Mouse (Mus musculus): ENCODE measurements around the gene Slc6a20a. TPM values are rescaled to one million over a fixed set of nuclear protein-coding genes. Genes with fewer than 3 reads are reported as not detected.
A peak's percentile ranks its signal among the peaks of the same experiment; 100 is the strongest.

The Slc6a20a gene
- total RNA-seq, 2 experiments from 2014 or later, result not detected

DNA sequence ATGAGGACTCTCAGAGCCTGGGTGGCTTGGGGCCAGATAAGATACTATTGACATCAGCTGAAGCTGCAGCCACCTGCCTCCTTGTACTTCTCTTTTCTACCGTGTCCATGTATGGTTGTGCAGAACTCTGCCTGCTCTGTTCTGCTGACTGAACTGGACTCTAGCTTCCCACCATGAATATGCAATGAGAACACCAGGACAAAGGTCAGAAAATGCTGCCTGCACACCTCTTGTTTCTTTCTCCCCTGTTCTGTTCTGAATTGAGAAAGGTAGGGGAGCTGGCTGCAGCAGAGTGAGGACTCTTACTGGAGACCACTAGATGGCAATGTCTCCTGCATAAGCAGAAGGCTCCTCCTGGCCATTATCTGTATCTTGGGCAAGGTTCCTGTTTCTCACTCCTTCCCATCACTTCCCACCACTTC is 40.0 kb downstream of the Slc6a20a start:
- intact Hi-C loops (cut with DNase I), result loop anchor here (5.0 kb wide), 2 partner anchors 69 to 159 kb away; no protein-coding TSS in a partner anchor
- peak in 1 of 2 experiments; percentile 11 for DNase-seq

DNA sequence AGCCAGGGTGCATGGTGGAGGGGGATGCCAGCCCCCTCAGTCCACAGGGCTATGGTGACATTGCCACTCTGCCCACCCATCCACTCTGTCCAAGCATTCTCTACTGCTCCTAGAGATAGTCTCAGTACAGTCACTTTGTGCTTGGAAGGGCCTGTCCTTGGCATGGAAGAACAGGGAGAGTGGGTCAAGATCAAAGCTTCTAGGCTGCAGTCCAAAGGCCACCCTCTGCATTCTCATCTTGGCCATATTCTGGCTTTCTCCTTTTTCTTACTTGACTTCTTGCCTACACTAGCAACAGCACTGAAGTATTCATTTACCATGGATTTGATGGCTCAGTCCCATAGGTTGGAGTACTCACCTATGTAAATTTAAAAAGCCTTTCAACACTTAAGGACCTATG is 40.5 kb downstream of the Slc6a20a start:
- intact Hi-C loops (cut with DNase I), result loop anchor here (5.0 kb wide), 2 partner anchors 69 to 159 kb away; no protein-coding TSS in a partner anchor

DNA sequence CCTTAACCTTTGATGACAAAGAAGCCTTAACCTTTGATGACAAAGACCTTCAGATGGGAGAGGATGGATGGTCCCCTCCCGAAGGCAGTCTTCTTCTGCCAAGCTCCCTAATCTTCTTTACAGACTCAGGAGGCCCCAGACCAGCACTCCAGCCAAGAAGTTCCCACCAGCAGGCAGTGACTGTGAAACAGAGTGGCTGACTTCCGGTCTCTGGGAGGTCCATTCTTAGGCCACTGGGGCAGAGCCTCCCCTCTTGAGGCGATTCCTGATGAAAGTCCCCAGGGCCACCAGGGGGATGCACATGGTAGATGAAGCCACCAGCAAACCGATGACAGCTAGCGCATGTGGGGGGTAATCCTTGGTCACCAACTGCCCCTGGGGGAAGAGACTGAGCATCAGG is 41.9 kb downstream of the Slc6a20a start:
- intact Hi-C loops (cut with DNase I), result loop anchor here (5.0 kb wide), 2 partner anchors 71 to 161 kb away; no protein-coding TSS in a partner anchor
- no peak for DNase-seq

More for the DNA sequence above, 40.5 kb downstream of the Slc6a20a start:
- DNase-seq, result no peak

DNA sequence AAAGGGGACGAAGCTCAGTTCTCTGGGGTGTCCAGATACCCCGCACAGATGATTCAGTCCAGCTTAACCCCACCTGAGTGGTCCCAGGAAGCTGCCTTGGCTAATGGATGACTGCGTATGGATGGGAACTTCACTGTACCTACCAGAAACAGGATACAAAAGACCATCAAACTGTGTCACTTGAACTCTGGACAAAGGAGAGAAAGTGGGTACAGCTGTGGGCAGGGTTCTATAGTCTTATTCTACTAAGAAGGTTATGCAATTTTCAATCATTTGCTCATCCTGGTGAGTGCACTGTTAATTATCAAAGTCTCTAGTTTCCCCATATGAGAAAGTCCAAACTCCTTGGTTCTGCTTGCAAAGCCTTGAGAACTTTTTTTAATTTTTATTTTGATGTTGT is 45.7 kb downstream of the Slc6a20a start:
- no peak for DNase-seq
- intact Hi-C loops (cut with DNase I), result no loop called here

DNA sequence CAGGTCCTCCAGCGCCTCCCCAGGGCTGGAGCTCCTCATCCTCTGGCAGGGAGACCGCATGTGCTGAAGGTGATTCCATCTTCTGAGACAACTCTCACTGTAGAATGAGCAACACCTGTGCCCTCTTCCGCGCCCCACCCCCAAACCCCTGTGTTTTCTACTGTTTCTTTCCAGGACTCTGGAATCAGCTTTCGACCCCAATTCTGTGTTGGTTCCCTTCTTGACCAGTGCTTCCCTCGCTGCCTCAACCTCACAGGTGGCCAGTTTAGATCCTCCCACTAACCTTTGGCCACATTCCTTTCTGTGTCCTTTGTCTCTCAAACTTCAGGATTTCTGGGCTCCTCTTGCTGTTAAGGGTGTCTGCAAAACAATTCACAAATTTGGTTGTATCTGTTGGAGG is 46.4 kb downstream of the Slc6a20a start, which contains the start of gene Slc6a20b:
Slc6a20b (minus strand) TSS at position 285 of the 400 bp plus-strand sequence.
- no peak for DNase-seq
- intact Hi-C loops (cut with DNase I), result no loop called here

DNA sequence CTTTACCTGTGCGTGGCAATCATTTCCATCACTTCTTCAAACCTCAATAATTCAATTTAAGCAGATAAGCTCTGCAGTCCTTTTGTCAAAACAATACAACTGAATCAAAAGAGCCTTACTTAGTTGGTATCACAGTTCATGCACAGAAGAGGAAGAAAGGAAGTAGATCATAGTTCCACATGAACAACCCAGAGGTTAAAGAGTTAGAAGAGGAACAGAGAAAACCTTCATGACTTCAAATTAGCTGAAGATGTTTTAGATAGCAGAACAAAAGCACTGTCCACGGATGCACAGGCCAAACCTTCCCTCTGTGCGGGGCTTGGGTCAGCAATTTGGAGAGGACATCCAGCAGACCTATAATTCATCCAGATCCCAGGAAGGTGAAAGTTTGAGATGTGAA is 47.0 kb downstream of the Slc6a20a start:
- intact Hi-C loops (cut with DNase I), result no loop called here
- DNase-seq, result no peak

DNA sequence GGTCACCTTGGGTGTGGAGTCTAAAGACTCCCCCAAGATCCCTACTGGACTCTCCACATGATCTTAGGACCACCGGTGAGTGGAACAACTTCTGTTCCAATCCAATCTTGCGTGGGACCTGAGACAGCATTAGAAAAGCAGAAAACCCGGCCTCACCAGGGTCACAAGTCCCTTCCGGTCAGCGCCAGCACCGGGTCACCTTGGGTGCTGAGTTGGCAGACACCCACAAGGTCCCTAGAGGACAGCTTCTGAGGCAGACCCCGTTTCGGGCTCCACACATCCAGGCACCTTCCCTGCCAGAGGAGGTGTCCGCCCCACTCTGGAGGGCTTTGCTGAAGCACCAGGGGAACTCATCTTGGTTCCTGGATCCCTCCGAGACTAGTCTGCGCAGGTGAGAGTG is 52.9 kb downstream of the Slc6a20a start:
- no peak for DNase-seq
- intact Hi-C loops (cut with DNase I), result no loop called here

DNA sequence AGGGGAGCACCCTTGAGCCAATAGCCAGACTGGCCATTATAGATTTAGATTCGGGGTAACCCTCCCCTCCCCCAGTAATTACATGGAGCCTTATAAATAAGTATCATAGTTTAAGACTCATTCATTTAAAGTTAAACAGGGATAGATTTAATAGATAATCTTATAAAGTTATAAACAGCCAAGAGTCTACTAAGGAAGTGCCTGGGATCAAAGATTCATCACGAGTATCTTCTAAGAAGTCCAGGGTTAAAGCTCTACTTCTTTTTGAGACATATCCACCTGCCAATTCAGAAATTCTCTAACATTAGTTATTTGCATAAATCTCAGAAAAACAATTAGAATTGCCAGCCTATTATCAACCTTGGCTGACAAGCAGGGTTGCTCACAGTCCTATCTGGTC is 53.9 kb downstream of the Slc6a20a start:
- DNase-seq, result no peak
- intact Hi-C loops (cut with DNase I), result no loop called here

DNA sequence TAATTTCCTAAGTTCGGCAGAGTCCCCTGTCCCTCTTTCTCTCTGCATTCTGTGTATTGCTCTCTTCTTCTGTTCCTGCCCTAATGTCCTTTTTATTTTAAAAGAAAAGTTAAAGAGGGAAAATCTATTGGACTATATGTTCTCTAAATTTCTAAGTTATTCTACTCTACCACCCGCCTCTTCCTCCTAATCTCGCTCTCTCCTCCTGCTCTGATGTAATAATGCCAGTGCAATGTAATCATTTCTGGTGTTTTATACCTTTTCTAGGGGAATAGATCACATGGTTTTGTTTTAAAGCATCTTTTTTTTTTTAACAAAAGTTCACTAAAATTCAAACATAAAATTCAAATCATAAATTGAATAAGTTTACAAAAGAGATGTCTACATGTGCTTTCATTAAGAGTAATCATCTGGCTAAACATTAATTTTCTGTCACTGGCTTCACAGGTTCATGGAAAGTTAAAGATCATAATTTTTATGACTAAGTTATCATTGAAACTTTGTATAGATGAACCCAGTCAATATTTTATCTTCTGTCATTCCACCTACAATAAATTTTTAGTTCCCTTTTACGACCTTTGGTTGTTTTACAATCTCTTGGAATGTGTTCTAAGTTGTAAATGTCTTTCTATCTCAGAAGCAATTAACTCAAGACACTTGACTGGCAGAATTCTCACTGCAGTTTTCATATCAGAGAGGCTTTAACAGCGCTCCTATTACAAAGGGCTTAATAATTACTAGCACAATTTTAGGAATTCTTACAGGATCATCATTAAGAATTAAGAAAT is 58.2 kb downstream of the Slc6a20a start:
- intact Hi-C loops (cut with DNase I), result no loop called here
- DNase-seq, result no peak

DNA sequence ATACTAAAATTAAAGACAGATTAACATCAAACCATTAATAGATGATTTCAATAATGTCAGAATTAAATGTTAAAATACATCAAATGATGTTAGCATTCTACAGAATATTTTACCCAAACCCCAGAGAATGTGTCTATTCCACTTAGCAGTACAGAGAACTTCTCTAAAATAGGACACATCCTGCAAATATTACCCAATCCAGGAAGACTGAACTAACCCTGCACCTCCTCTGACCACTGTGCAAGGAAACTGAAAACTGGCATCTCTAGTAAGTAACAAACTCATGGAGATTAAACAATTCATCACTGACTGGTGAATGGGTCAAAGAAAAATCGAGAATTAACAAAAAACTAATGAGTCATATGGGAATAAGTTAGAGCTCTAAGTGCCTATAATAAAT is 77.2 kb downstream of the Slc6a20a start:
- intact Hi-C loops (cut with DNase I), result no loop called here
- no peak for DNase-seq

DNA sequence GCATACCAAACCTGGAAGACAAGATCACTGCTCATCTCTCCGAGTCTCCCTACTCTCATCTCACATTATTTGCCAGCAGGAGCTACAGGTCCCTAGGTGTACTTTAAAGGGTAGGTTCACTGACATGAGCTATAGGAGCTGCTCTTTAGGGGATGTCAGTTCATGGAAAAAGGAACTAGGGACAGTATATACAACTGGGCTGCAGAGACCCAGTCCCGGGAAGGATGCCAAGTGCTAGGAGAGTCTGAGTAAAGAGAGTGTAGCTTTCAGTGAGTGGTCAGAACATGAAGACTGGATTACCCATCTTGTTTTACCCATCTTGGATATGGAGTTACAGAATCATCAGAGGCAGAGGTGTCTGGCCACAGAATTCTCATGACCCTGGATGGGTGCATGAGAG is 81.3 kb downstream of the Slc6a20a start:
- DNase-seq, result no peak
- intact Hi-C loops (cut with DNase I), result no loop called here

DNA sequence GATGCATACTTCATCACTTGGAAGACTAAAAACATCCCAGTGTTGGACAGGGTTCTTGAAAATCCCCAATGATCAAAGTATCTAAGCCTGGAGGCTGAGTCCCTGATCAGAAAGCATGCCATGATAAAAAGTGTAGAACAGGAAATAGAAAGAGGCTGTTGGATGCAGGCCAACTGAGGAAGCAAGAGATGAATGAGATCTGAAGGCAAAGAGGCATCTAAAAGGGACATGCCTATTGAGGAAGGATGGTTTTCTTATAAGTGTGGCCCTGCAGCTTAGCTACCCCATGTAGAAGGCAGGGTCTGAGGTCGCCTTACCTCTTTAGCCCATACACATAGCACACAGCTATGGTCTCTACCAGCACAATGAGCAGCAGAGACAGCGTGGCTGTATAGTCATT is 81.8 kb downstream of the Slc6a20a start:
- DNase-seq, result no peak
- intact Hi-C loops (cut with DNase I), result no loop called here

DNA sequence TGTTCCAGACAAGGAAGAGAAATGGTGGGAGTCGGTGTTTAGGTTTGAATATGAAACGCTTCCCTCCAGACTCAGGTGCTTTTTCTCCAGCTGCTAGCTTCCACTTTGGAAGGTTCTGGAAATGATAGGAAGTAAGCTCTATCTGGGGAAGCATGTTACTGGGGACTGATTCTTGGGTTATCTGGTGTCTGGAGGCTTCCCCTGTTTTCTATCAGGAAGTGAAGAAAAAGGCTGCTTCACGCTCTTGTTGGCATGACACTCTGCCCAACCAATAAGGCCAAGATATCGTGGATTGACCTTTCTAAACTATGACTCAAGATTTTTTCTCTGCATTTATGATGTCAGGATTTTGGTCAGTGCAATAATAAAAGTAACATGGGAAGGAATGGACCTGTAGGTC is 83.5 kb downstream of the Slc6a20a start:
- intact Hi-C loops (cut with DNase I), result no loop called here
- DNase-seq, result no peak

DNA sequence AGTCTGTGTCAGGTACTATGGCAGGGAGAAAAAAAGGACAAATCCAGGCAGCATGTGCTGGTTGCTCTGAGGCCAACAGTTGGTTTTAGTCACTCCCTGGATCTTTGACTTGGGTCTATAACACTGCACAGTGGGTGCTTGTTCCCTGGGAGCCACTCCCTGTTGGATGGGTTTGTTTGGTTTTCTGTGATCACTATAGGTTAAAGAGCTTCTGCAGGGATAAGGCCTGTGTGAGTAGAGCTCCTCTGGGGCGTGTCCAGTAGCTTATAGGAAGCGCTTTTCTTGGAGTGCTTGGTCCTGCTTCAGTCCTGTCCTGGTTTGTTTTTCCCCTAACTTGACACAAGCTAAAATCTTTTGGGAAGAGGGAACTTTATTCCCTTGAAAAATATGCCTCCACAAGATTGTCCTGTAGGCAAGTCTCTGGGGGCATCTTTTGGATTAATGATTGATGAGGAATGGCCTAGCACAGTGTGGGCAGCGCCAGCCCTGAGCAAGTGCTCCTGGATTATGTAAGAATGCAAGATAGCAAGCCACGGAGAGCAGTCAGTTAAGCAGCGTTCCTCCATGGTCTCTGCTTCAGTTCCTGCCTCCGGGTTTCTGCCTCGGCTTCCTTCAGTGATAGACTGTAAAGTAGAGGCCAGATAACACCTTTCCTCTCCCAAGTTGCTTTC is 89.3 kb downstream of the Slc6a20a start:
- no peak for DNase-seq
- intact Hi-C loops (cut with DNase I), result no loop called here

Other genes with a start within 250 kb of the Slc6a20a start
- gene Limd1, start 200.2 kb downstream of the Slc6a20a start, total RNA-seq (2021), result 10 to 100 TPM; 43.2 to 43.3 TPM
- 10 to 100 TPM; 32.2 to 32.9 TPM for gene Sacm1l, start 149.1 kb downstream of the Slc6a20a start, total RNA-seq (2021)
- gene Slc6a20b, start 46.3 kb downstream of the Slc6a20a start, total RNA-seq (2021), result not detected
- not detected for gene Ccr9, start 446 bp downstream of the Slc6a20a start, total RNA-seq (2021)
- 10 to 100 TPM; 42.6 to 42.7 TPM for gene Lztfl1, start 38.8 kb upstream of the Slc6a20a start, total RNA-seq (2021)
- gene Cxcr6, start 127.6 kb upstream of the Slc6a20a start, total RNA-seq (2021), result not detected
- 100 to 1,000 TPM; 273 to 277 TPM for gene Fyco1, start 173.0 kb upstream of the Slc6a20a start, total RNA-seq (2021)
- gene Xcr1, start 183.1 kb upstream of the Slc6a20a start, total RNA-seq (2021), result not detected